Mouse (Mus musculus): ENCODE data around the gene Gse1.

Gene Gse1

DNA sequence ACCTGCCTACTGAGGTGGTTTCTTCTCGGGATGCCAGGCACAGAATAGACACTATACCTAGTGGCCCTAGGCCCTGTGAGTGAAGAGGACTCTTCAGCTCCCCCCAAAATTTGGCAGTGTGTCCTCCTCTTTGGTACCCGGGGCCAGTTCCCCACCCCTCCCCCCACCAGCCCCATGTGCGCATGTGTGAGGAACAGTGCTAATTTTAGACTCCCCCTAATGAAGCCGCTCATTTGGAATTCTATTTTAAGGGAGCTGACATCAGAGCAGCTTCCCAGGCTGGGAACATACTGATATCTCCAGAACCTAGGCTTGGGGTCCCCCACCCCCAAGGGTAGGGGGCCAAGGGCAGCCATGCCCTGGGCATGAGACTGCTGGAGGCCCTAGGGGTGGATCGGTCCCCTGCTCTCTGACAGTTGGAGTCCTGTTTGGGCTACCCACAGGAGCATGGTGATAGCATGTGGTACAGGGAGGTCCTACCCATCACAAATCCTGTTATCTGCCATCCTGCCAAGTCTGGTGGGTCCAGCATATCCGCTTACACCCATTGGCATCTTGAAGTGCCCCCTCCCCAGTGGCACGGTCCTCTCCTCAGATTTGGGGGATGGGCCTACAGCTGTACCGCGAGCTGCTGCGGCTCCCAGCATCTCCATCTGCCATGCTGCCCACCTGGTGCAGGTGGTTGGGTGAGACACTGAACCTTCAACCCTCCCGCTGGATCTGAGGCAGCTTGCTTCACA is 322.9 kb downstream of the Gse1 start:
- DNase-seq (ENCODE audit: low read depth, low spot score) = no peak

- DNase-seq (ENCODE audit: low read depth, low spot score) = no peak
Measured at GRCm38 (mm10) chr8:120551677-120551980, 323.4 kb downstream of the Gse1 start.

DNA sequence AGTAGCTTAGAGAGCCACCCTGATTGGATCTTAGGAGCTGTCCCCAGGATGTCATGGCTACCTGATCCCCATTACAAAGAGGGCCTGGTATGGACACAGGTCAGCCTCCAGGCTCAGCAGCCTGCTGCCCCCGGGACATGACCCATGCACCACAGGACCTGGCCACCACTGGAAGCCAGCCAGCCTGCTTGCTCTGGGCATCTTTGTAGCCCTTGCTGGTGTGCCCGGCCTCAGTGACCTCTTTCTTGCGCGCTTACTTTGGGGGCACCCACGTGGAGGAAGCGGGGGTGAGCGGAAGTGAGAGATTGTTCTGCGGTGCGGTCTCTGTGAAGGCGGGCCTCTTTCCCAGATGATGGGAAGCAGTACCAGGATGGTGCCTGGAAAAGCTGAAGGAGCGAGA is 324.3 kb downstream of the Gse1 start:
- DNase-seq (ENCODE audit: low read depth, low spot score) = no peak

DNA sequence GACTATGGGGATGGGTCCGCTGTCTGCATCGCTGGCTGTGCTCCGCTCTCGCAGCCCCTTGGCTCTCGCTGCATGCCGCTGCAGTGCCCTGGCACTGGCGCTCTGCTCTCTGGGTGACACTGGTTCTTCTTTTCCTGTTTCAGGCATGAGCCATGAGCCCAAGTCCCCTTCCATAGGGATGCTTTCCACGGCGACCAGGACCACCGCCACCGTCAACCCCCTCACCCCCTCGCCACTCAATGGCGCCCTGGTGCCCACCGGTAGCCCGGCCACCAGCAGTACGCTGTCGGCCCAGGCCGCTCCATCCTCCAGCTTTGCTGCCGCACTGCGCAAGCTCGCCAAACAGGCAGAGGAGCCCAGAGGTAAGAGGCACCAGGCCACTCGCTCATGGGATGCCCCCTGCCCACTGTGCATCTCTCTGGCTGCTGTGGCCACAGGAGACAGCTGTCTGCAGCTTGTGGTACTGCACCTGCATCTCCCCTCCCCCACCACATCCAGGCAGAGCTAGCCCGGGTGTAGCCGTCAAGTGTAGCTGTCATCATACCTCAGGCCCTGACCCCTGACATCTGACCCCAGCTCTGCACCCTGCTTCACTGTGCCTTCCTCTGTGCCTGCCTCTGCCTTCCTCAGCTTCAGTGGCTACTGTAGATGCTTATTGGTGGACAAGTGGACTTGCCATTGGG is 325.3 kb downstream of the Gse1 start:
- DNase-seq (ENCODE audit: low read depth, low spot score) = no peak

GRCm38 (mm10) chr8:120554466-120555039 is 326.3 kb downstream of the Gse1 start:
- DNase-seq (ENCODE audit: low read depth, low spot score) = no peak

- DNase-seq (ENCODE audit: low read depth, low spot score) = no peak
Measured at GRCm38 (mm10) chr8:120556198-120556892, 328.1 kb downstream of the Gse1 start.

DNA sequence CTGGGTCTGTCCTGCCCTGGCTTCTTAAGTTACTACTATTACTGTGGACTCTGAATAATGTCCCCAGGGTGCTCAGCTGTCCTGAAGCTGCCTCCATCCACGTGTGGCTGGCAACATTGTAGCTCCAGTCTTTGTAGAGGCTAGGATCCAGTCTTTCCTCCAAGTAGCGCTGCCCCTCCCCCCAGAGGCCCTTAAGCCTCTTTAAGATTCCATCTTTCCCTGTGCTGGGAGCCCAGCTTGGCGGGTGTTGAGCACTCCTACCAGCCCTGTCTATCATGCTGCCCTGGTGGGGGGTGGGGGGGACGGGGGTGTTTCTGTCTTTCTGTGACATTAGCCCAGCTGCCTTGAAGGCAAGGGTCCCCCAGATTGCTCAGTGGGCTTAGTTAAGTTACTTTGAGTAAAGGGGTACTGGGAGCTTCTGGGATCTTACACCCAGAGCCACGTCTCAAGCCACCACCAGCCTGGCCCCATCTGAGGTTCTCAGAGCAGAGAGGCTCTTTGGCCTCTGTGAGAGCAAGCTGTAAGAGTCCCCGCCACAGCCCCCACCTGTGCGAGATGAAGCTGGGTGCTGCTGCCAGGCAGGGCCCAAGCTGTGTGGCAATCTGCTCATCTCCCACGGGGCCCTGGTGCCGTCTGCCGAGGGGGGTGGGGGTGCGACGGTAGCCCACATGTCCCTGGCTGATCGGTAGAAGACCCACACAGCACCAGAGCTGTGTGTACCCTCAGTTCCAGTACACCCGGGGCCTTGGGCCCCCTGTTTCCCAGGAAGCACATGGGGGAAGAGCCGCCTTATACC is 329.1 kb downstream of the Gse1 start:
- DNase-seq (ENCODE audit: low read depth, low spot score) = no peak

GRCm38 (mm10) chr8:120558162-120558561 is 329.9 kb downstream of the Gse1 start:
- no peak for DNase-seq (ENCODE audit: low read depth, low spot score)

GRCm38 (mm10) chr8:120559654-120560053 is 331.4 kb downstream of the Gse1 start:
- no peak for DNase-seq (ENCODE audit: low read depth, low spot score)

GRCm38 (mm10) chr8:120560535-120560934 is 332.3 kb downstream of the Gse1 start:
- DNase-seq (ENCODE audit: low read depth, low spot score) = no peak

GRCm38 (mm10) chr8:120561539-120562435 is 333.5 kb downstream of the Gse1 start:
- no peak for DNase-seq (ENCODE audit: low read depth, low spot score)

GRCm38 (mm10) chr8:120562680-120563347 is 334.6 kb downstream of the Gse1 start:
- DNase-seq (ENCODE audit: low read depth, low spot score) = no peak

DNA sequence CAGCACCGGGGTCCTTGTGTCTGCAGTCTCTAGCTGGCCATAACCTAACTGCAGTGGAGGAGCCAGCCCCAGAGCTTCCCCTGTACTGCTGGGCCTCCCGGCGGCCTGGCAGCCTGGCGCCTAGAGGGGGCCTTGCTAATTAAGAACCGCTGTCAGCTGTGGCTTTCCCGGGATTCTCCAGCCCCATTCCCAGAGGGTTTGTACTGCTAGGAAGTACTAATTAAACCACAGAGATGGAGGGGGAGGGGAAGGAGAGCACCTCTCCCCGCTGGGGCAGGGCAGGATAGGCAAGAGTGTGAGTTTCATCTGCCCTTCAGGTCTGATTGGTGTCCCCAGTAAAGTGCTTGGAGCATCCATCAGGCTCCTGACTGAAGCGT is 335.1 kb downstream of the Gse1 start:
- no peak for DNase-seq (ENCODE audit: low read depth, low spot score)

GRCm38 (mm10) chr8:120563851-120564837 is 335.9 kb downstream of the Gse1 start:
- no peak for DNase-seq (ENCODE audit: low read depth, low spot score)

- no peak for DNase-seq (ENCODE audit: low read depth, low spot score)
Measured at GRCm38 (mm10) chr8:120565151-120565711, 337.0 kb downstream of the Gse1 start.

DNA sequence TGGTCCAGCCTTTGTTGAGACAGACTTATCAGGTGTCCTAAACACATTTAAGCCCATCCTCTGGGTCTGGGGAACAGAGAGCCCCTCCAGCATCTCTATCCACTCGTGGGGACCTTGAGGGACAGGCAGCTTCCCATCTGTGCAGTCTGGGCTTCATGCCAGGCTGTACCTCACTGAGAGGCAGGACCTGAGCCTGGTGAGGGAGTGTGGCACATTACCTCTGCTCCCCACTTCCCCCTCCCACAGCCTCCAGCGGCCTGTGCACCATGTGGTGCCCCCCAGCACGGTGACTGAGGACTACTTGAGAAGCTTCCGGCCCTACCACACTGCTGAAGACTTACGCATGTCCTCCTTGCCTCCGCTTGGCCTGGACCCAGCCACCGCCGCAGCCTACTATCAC is 338.4 kb downstream of the Gse1 start:
- DNase-seq (ENCODE audit: low read depth, low spot score) = no peak

- no peak for DNase-seq (ENCODE audit: low read depth, low spot score)
Measured at GRCm38 (mm10) chr8:120567731-120568130, 339.5 kb downstream of the Gse1 start.

DNA sequence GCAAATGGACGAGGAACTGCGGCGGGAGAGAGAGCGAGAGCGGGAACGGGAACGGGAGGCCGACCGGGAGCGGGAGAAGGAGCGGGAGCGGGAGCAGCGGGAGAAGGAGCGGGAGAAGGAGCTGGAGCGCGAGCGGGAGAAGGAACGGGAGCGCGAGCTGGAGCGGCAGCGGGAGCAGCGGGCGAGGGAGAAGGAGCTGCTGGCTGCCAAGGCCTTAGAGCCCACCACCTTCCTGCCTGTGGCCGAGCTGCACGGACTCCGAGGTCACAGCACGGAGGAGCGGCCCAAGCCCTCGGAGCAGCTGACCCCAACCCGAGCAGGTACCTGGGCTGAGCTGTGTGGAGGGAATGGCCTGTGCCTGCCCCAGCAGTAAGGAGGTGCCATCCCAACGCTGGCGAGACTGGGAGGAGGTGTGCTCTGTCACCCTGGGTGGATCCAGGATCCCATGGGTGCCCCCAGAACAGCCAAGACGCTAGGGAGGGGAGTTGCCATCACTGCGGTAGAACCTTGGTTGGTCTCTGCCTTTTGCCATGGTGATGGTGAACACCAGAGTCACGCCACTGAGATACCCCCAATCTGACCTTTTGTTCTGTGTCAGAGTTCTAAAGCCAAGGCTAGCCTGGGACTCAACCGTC is 340.0 kb downstream of the Gse1 start:
- DNase-seq (ENCODE audit: low read depth, low spot score) = no peak

All from brain, embryonic 18.5 days (tissue).